Mouse (Mus musculus): Measurements from ENCODE around the gene Lrp2. TPM values are rescaled to one million over a fixed set of nuclear protein-coding genes. Genes with fewer than 3 reads are reported as not detected.
"Not testable (repeated sequence)": the region's sequence is repeated elsewhere in the genome, so short reads cannot be mapped to it uniquely, and the experiment has no call there.

The Lrp2 gene
- total RNA-seq, 2 experiments from 2014 or later = 1.1 to 1.4 TPM

GRCm38 (mm10) chr2:69584117-69584933 is 1.5 kb downstream of the Lrp2 start:
- intact Hi-C loops (cut with DNase I) = no loop called here
- DNase-seq (ENCODE audit: low spot score) = no peak

GRCm38 (mm10) chr2:69582861-69583260 is 3.0 kb downstream of the Lrp2 start:
- no peak for DNase-seq (ENCODE audit: low spot score)
- intact Hi-C loops (cut with DNase I) = no loop called here

- DNase-seq (ENCODE audit: low spot score); intact Hi-C loops (cut with DNase I): not testable (repeated sequence)
Observed at GRCm38 (mm10) chr2:69582068-69582467, 3.8 kb downstream of the Lrp2 start.

GRCm38 (mm10) chr2:69580091-69580490 is 5.8 kb downstream of the Lrp2 start:
- intact Hi-C loops (cut with DNase I) = no loop called here

GRCm38 (mm10) chr2:69578206-69578605 is 7.7 kb downstream of the Lrp2 start:
- intact Hi-C loops (cut with DNase I) = no loop called here
- DNase-seq (ENCODE audit: low spot score) = no peak

More at GRCm38 (mm10) chr2:69580091-69580490, 5.8 kb downstream of the Lrp2 start:
- DNase-seq (ENCODE audit: low spot score) = no peak

GRCm38 (mm10) chr2:69576531-69576930 is 9.3 kb downstream of the Lrp2 start:
- intact Hi-C loops (cut with DNase I) = no loop called here
- no peak for DNase-seq (ENCODE audit: low spot score)

- intact Hi-C loops (cut with DNase I) = no loop called here
- DNase-seq (ENCODE audit: low spot score) = no peak
Observed at GRCm38 (mm10) chr2:69574934-69575333, 10.9 kb downstream of the Lrp2 start.

- intact Hi-C loops (cut with DNase I) = no loop called here
- DNase-seq (ENCODE audit: low spot score) = no peak
Observed at GRCm38 (mm10) chr2:69574261-69574660, 11.6 kb downstream of the Lrp2 start.

- intact Hi-C loops (cut with DNase I) = no loop called here
- DNase-seq (ENCODE audit: low spot score) = no peak
Observed at GRCm38 (mm10) chr2:69573733-69574054, 12.2 kb downstream of the Lrp2 start.

GRCm38 (mm10) chr2:69573038-69573732 is 12.7 kb downstream of the Lrp2 start:
- DNase-seq (ENCODE audit: low spot score) = no peak
- intact Hi-C loops (cut with DNase I) = no loop called here

- no peak for DNase-seq (ENCODE audit: low spot score)
- intact Hi-C loops (cut with DNase I) = no loop called here
Observed at GRCm38 (mm10) chr2:69570556-69570955, 15.3 kb downstream of the Lrp2 start.

- no peak for DNase-seq (ENCODE audit: low spot score)
- intact Hi-C loops (cut with DNase I) = no loop called here
Observed at GRCm38 (mm10) chr2:69566281-69566680, 19.6 kb downstream of the Lrp2 start.

- DNase-seq (ENCODE audit: low spot score) = no peak
- intact Hi-C loops (cut with DNase I) = no loop called here
Observed at GRCm38 (mm10) chr2:69563492-69563891, 22.4 kb downstream of the Lrp2 start.

GRCm38 (mm10) chr2:69562761-69563160 is 23.1 kb downstream of the Lrp2 start:
- intact Hi-C loops (cut with DNase I) = no loop called here
- DNase-seq (ENCODE audit: low spot score) = no peak

- intact Hi-C loops (cut with DNase I) = no loop called here
- DNase-seq (ENCODE audit: low spot score) = no peak
Observed at GRCm38 (mm10) chr2:69560221-69560620, 25.6 kb downstream of the Lrp2 start.

GRCm38 (mm10) chr2:69559380-69559779 is 26.5 kb downstream of the Lrp2 start:
- DNase-seq (ENCODE audit: low spot score) = no peak
- intact Hi-C loops (cut with DNase I) = no loop called here

- no peak for DNase-seq (ENCODE audit: low spot score)
- intact Hi-C loops (cut with DNase I) = no loop called here
Observed at GRCm38 (mm10) chr2:69556686-69557085, 29.2 kb downstream of the Lrp2 start.

GRCm38 (mm10) chr2:69551639-69552038 is 34.2 kb downstream of the Lrp2 start:
- intact Hi-C loops (cut with DNase I) = no loop called here

GRCm38 (mm10) chr2:69546823-69547222 is 39.0 kb downstream of the Lrp2 start:
- DNase-seq (ENCODE audit: low spot score) = no peak
- intact Hi-C loops (cut with DNase I) = no loop called here

More at GRCm38 (mm10) chr2:69551639-69552038, 34.2 kb downstream of the Lrp2 start:
- no peak for DNase-seq (ENCODE audit: low spot score)

GRCm38 (mm10) chr2:69536018-69536417 is 49.8 kb downstream of the Lrp2 start:
- intact Hi-C loops (cut with DNase I) = no loop called here
- DNase-seq (ENCODE audit: low spot score) = no peak

GRCm38 (mm10) chr2:69531528-69532055 is 54.3 kb downstream of the Lrp2 start:
- DNase-seq (ENCODE audit: low spot score) = no peak
- intact Hi-C loops (cut with DNase I) = no loop called here

All from heart, postnatal 25 days (tissue).